Mouse (Mus musculus) brain, embryonic 14.5 days (tissue): ENCODE data around the gene Smim12. TPM values are rescaled to one million over a fixed set of nuclear protein-coding genes. Genes with fewer than 3 reads are reported as not detected.

Experiments used
- DNase-seq: peaks from one replicate; pipeline ENCODE4 v3.0.0-alpha.2; 2011; ENCODE audit warnings: low read depth
- CTCF ChIP-seq: fragments of 200-500 bp; IDR thresholded peaks from 2 replicates; pipeline ENCODE4 v1.5.1; 2012; ENCODE audit warnings: inconsistent platforms, mild to moderate bottlenecking, moderate library complexity, borderline replicate concordance; ENCODE audit not compliant: insufficient read depth, insufficient read length; ENCODE audit errors: extremely low read depth
- POLR2A ChIP-seq: fragments of 200-500 bp; IDR thresholded peaks from 2 replicates; pipeline ENCODE4 v1.6.1; 2012; ENCODE audit warnings: mild to moderate bottlenecking, inconsistent platforms, borderline replicate concordance; ENCODE audit not compliant: poor library complexity, insufficient read depth, insufficient read length, severe bottlenecking; ENCODE audit errors: extremely low read depth
- polyA plus RNA-seq: library from polyadenylated mRNA; depleted of rRNA; stranded (reverse); fragments of >200 nt; gene quantifications from 2 replicates; pipeline ENCODE4 v1.2.3, GENCODE M21; 2012

Smim12 gene
- polyA plus RNA-seq, 1 experiment = 31.6 TPM

GRCm38 (mm10) chr4:127216251-127216651, 27.3 kb upstream of the Smim12 start:
- DNase-seq = no peak
- TF ChIP-seq CTCF (no peak), POLR2A (no peak)

- DNase-seq = no peak
- TF ChIP-seq POLR2A (no peak), CTCF (no peak)
Measured at GRCm38 (mm10) chr4:127217048-127217447, 26.5 kb upstream of the Smim12 start.

GRCm38 (mm10) chr4:127223291-127223690, 20.3 kb upstream of the Smim12 start:
- DNase-seq = no peak

GRCm38 (mm10) chr4:127223755-127224154, 19.8 kb upstream of the Smim12 start:
- TF ChIP-seq CTCF (no peak), POLR2A (no peak)
- DNase-seq = no peak

More at GRCm38 (mm10) chr4:127223291-127223690, 20.3 kb upstream of the Smim12 start:
- TF ChIP-seq CTCF (no peak), POLR2A (no peak)

GRCm38 (mm10) chr4:127224444-127225100, 19.0 kb upstream of the Smim12 start:
- DNase-seq = no peak
- TF ChIP-seq POLR2A (no peak), CTCF (no peak)

- TF ChIP-seq CTCF (no peak), POLR2A (no peak)
- DNase-seq = no peak
Measured at GRCm38 (mm10) chr4:127226067-127226466, 17.5 kb upstream of the Smim12 start.

- no peak for TF ChIP-seq POLR2A
- no peak for TF ChIP-seq CTCF
- DNase-seq = peak; percentile 93
Measured at GRCm38 (mm10) chr4:127227051-127227673, 16.4 kb upstream of the Smim12 start.

- peak; percentile 96 for DNase-seq
- TF ChIP-seq POLR2A = no peak
- TF ChIP-seq CTCF = no peak
Measured at GRCm38 (mm10) chr4:127232028-127232427, 11.6 kb upstream of the Smim12 start.

GRCm38 (mm10) chr4:127232551-127232950, 11.0 kb upstream of the Smim12 start:
- TF ChIP-seq CTCF (no peak), POLR2A (no peak)
- peak; percentile 88 for DNase-seq

GRCm38 (mm10) chr4:127233416-127234125, 10.0 kb upstream of the Smim12 start:
- no peak for TF ChIP-seq CTCF
- TF ChIP-seq POLR2A = no peak
- no peak for DNase-seq

- peak; percentile 91 for DNase-seq
- peak; percentile 79 for TF ChIP-seq CTCF
- 0 out of 2 replicates have a peak, but pooled peaks have one; percentile 44 for TF ChIP-seq POLR2A
Measured at GRCm38 (mm10) chr4:127235742-127236487, 7.7 kb upstream of the Smim12 start.
